Mouse (Mus musculus): ENCODE results near the gene Tbc1d8.

Tbc1d8 gene

DNA sequence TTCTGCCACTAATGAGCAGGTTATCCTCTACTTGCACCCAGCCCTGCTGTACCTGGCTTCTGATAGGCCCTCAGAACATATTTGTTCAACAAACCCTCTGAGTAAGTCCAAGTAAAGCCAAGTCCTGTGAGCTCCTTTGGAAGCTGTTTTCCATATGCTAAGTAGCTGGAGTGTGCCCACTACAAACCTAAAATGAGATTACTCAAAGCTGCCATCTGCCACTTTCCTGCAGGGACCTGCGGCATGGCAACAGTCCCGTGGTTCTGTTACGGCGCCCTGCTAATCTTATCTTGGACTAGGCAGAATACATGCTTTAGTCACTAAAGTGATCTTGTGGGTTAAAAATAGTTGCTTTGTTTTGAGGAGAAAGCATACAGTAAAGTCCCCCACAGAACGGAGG lies 32.4 kb downstream of the Tbc1d8 start:
- DNase-seq (ENCODE audit: low spot score), result no peak

DNA sequence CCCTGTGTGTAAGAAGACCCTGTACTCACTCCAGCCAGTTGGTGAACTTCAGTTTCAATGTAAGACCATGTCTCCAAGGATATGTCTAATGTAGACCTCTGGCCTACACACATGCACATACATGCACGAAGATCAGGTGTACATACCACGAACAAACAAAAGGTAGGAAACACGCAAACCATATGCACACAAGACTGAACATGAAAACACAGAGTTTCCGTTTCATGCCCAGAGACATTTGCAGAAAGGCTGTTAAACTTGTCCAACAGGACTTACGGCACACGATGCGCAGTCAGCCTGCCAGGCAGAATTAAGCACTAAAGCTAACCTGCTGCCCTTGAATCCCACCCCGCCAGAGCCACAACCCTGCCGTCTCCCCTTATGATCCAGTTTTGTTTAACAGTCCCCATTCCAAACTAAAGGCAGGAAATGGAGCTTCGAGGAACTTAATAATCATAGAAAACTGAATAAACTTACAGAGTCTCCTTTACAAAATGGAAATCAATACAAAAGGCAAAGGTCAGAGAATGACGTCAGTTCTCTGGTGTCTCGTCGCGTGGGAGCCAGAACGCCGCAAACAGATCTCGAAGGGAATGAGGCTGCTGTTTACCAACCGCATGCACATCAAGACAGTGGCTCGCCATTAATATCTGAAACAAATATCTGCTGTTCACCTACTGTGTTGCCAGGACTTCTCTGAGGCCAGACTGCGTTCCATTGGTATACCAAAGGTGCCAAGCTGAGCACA lies 33.1 kb downstream of the Tbc1d8 start:
- DNase-seq (ENCODE audit: low spot score), result peak; percentile 29

DNA sequence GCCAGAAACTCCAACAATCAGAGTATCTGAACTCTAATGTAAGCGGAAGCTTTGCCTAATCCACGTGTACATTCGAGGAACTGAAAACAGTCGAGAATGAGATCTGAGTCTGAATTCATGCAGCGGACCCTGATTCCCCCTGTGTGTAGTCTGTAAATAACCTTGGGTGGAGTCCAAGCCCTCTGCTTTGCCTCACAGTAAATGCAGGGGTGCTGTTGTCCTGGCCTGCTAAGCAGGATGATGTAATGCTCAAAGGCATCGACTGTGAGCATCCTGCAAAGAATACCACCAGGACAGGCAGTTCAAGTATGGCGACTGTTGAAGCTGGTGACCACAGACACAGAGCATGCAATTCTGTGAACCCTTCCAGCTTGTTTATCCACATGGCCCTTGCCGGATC lies 34.8 kb downstream of the Tbc1d8 start:
- DNase-seq (ENCODE audit: low spot score), result no peak

DNA sequence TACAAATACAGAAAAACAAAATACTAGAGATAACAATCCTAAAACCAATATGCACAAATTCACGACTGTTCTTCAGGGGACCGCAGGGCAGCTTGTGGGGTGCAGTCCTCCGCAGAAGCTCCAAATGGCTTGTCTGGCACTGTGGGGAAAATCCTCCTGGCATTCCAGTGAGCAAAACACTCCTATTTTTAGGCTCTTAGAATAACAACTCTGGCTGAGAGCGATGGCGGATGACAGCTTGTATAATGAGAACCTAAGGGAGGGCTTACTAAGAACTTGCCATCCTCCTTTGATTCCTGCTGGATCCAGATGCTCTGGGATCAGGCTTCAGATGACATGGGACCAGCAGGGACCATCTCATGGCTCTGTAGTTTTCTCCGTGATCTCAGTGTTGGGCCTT lies 36.9 kb downstream of the Tbc1d8 start:
- DNase-seq (ENCODE audit: low spot score), result no peak

DNA sequence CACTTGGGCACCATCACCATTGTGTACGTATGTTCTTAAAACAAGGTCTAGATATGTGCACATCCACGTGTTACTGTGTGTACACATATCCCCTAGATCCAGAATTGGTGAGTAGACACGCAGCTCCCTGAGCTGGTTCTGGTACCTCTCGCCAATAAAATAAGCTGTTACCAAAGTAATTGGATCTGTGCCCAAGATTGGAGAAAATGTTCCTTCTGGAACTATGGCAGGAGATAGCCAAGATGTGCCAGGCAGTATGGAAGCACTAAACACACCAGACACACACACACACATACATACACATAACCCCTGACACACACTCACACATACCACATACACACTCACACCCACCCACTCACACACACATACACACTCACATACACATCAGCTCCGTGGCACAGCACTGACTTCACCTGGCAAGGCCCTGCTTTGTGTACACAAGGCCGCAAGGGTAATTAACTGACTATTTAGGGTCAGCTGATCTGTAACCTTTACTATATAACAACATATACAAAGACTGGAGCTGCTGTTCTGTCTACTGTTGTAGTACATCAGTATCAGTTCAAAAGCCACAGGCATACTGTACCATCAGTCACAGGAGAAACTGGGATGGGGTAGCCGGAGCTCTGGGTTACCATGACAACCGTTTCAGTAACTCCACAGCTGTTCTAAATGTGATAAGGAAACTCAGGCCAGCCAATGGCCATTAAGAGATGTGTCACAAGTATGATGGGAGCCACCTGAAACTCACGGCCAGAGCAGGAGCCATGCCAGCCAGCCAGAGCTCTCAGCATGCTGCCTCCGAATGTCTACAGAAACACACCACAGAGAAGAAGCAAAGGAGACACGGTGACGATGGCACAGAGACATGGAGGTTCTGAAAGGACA lies 38.6 kb downstream of the Tbc1d8 start:
- DNase-seq (ENCODE audit: low spot score), result no peak

DNA sequence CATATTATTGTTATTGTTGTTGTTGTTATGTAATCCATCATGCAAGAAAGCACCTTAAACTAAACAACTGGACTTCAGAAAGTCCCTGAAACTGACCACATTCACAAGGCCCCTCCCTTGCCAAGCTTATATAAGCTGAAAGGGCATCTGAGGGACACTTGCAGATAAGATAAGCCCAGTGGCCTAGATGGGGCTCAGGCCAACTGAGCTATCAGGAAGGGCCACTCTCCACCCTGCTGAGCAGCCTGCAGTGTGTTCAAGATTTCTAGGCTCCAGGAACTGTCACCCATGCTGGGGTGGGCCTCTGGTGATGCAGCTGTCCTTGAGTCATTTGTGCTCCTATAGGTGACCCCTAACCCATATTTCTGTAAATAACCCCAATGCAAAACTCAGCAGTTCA lies 39.9 kb downstream of the Tbc1d8 start:
- no peak for DNase-seq (ENCODE audit: low spot score)

DNA sequence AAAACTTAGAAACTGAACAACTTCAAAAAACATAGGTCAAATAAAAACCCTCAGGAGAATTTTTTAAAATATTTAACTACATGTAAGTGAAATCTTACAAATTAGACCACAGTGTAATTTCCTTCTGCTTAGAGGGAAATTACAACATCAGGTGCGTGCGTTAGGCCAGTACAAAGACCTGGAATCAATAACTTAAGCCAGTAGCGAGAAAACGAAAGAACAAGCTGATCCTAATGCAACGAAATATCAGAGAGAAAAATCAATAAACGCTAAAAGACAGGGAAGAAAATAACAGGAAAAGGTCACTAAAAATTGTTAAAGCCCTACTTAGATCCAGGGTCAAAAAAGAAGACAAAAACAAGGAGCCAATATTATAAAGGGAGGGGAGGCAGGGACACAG lies 44.3 kb downstream of the Tbc1d8 start:
- DNase-seq (ENCODE audit: low spot score), result no peak

DNA sequence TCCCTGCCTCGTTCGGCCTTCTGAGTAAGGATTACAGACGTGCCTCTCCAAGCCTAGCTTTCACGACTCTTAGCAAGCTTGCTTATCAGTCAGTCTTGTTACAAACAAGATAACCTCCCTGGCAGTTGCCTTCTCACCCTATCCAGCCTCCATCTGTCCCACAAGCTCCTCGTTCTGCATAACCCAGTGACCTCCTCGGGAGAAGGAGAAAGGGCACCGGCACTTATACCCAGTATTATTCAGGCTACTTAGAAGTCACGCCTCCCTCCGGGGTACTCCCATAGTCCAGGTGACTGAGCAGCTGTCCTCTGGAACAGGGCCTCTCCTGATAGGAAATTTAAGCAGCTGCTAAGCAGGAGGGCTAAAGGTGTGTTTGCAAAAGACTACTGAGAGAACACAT lies 48.5 kb downstream of the Tbc1d8 start:
- DNase-seq (ENCODE audit: low spot score), result no peak

DNA sequence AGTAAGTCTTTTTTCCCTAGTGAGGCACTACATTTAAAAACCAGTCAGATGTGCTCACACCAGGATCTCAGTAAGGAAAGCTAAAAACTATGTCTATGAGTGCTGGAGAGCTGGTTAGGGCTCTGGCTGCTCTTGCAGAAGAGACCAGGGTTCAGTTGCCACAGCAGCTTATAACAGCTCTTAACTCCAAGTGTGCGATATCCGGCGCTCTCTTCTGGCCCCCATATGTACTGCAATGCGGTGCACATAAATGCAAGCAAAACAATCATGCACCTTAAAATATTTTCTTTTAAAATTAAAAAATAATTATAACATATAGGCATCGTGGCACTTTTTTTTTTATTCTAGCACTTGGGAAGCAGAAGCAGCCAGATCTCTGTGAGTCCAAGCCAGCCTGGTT lies 49.5 kb downstream of the Tbc1d8 start:
- no peak for DNase-seq (ENCODE audit: low spot score)

DNA sequence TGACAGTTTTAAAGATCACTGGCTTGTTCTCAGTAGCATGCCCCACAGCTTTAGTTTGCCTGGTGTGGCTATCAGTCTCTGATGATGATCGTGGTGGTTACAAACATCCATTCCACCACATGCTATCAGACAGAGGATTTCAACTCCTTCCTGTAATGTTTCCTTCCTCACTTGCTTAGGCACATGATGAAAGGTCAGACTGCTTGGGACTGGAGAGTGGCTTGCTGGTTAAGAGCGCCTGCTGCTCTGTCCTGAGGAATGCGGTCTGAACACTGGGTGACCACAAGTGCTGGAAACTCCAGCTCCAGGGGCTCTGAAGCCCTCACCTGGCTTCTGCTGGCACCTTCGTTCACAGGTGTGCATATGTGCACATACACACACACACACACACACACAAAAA lies 50.3 kb downstream of the Tbc1d8 start:
- DNase-seq (ENCODE audit: low spot score), result no peak

DNA sequence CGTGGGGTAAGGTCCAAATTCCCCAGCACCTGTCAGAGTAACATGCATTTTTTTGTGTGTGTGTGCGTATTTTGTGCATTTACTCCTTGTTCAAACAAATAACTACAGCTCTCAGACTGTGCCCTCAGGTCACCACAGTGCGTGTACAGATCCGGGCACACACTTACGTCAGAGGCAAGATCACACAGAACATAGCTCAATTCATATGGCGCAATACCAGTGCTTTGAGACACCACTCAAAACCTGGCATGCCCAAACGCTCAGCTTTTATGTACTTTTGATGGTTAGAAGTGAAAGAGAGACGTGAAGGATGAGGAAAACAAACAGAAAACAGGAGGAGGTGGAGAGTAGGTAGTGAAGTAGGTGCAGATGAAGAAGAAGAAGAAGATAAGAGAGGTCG lies 53.1 kb downstream of the Tbc1d8 start:
- no peak for DNase-seq (ENCODE audit: low spot score)

DNA sequence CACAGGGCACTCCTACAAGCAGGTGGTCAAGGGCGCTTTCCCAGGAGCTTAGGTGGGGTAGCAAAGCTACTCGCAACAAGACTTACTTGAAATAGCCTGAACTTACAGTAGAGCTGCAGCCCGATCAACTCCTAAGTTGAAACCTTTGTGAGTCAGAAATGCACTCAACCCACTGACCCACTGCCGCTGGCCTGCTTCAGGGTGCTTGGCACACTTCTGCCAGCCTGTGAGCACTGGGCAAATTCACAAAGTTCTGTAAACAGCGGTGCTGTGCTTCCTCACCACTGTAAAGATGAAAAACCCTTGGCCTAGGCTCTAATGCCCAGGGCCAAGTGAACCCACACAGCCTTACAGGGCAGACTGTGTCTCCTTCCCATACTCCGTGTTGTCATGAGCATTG lies 57.6 kb downstream of the Tbc1d8 start:
- no peak for DNase-seq (ENCODE audit: low spot score)

DNA sequence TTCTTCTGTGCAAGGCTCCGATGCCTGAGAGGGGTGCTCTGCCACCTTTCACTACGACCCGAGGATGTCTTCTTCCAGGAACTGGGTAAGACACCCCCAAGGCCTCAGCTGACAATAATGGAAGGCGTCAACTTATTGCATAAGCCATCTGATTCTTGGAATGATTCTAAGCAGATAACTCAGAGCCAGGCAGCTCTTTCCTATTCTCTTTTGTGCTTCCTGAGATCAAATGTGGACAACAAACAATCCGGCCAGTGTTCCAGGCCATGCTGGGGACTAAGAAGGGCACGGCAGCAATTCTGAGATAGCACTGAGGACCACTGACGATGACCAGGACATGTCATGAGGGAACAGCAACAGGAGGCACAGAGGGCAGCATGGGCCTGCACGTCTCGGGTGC lies 59.7 kb downstream of the Tbc1d8 start:
- no peak for DNase-seq (ENCODE audit: low spot score)

DNA sequence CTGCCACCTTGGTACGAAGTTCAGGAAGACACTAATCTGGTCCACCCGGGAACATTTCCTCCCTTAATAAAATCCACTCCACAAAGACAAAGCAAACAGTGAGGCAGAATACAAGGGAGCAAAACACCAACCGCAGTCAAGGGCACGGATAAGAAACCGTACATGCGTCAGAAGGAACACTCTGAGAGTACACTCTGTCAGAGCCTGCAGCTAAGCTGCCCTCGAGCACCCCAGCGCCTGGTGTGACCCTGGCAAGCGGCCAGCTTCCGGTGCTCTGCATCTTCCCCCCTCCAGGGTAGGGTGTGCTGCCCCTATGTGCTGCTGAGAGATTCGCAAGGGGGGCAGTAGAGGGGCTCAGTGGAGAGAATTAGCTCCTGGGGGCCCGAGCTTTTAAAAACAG lies 60.7 kb downstream of the Tbc1d8 start:
- peak; percentile 27 for DNase-seq (ENCODE audit: low spot score)

DNA sequence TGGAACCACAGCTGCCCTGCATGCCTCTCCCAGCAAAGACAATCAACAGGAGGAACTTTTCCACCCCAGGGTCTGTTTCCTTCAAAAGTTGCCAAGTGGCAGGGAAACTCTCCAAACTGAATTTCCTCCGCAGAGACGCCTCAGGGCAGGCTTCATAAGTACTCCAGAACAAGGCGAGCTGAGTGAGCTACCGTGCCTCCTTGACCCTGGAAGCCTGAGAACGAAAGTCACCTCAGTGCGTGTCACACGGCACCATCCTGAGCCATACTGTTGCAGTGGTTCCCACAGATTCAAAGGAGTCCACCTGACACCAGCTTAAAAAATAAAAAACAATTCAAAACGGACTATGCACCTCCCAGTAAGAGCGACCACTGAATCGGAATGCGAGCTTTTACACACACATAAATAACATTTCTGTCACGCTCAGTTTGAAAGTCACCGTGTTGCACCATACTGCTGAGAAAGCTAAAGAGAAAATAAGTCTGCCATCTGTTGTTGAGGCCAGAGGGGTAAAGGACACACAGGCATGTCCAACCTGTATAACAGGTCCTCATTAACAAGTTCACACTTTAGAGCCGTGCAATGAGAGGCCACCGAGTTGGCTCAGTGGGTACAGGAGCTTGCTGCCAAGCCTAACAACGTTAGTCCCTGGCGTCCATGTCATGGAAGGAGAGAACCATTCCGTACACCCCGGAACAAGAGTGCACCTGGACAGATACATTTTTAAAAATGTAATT lies 68.3 kb downstream of the Tbc1d8 start:
- no peak for DNase-seq (ENCODE audit: low spot score)

DNA sequence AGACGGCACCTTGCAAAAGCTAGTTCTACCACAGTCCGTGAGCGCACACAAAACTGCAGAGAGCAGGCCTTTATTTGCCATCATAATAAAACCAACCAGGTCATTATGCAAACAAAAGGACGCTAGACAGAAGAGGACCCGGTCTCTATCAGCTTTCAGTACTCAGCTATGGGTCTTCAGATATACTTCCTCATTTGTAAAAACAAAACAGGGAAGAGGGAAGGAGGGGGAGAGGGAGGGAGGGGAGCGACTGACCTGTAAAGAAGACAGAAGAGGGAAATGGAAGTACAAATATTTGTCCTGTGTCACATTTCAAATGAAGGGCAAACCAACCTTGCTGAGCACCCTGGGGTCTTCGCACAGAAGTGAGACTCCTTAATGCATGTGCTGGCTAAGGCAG lies 69.9 kb downstream of the Tbc1d8 start:
- no peak for DNase-seq (ENCODE audit: low spot score)

DNA sequence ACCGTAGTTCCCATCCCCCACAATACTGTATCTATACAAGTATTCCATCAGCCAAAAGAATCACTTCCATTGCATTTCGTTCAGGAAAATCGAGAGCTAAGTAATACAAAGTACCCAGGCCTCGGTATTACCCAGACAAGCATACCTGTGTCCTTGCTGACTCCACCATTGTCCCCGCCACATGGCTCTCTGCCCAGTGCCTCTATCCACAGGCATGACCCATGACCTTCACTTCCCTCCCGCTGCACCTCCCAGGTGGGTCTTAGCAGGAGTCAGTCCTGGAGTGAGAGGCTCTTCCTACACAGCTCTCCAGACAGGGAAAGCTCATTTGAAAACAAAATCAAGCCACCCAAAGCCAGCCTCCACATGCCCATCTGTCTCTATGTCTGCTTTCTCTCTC lies 70.4 kb downstream of the Tbc1d8 start:
- DNase-seq (ENCODE audit: low spot score), result no peak

DNA sequence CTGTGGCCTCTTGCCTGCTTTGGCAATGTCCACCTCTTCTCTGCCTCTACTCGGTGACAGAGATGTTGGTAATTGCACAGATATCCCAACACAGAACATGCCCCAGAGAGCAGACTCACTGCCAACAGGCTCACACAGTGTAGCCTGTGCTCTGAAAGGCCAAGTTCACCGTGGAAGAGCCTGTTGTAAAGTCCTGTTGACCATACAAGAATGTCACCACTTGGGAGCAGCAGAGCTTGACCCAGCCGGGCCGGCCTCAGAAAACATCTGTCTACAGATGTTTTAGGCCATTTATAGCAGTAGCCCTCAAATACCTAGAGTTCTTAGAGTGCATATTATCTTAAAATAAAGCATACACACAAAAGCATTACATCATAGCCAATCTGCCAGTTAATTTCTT lies 71.4 kb downstream of the Tbc1d8 start:
- no peak for DNase-seq (ENCODE audit: low spot score)

DNA sequence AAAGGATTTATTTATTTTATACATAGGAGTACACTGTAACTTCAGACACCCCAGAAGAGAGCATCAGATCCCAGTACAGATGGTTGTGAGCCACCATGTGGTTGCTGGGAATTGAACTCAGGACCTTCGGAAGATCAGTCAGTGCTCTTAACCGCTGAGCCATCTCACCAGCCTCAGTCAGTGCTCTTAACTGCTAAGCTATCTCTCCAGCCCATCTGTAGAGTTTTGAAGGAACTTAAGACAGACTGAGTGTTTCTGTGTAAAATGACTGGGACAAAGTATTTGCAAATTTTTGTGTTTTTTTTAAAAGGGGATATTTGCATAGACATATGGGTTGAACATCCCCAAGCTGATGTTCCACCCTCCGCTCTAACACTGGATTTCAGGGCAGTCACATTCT lies 78.4 kb downstream of the Tbc1d8 start:
- DNase-seq (ENCODE audit: low spot score), result no peak

DNA sequence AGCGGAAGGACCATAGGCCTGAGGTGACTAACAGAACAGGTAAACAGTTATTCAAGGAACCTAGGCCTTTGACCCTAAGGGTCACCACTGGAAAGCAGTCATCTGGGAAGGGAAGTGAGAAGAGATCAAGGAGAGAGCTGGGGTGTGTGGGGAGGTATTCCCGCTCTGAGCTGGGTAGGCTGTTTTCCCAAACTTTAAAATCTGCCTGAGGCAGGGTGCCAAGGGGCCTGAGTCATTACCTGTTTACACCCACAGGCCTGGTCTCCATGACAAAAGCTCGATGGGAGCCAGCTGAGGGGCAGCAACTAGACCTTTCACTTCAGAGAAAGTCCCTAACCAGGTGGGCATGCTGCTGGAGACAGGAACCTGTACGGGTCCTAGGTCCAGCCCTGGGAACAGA lies 79.3 kb downstream of the Tbc1d8 start:
- peak; percentile 42 for DNase-seq (ENCODE audit: low spot score)

DNA sequence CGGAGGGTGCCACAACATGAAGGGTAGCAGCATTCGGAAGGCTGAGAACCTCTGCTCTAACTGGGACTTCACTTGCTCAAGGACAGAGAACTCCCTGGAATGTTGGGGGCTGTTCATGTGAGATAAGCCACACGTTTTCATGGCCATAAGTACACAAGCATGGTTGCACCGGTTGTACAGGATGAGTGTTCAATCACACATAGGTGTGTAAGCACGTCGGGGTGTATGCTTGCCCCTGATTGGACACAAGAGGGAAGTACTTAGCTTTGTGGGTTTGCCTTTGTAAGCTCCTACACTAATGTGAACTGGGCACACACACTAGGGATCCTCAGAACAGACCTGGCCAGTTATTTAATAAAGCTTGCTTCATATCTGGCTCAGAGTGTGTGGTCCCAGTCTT lies 80.3 kb downstream of the Tbc1d8 start:
- no peak for DNase-seq (ENCODE audit: low spot score)

DNA sequence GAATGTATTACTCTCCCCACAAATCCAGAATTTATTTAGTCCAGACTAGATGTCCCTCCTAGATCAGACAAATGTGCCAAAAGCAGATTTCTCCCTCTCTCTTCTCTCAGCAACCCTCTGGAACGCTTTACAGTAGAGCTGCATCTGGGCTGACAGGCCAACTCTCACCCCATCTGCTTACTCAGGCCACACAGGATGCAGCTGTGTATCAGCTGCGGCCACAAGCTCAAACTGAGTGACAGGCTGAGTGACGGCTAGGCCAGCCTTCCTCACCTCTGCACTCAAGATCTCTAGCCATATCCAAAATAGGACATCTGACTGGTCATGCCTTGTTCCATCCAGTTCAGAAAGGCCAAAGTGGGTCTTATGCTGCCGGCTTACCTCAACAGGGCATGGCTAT lies 82.2 kb downstream of the Tbc1d8 start:
- no peak for DNase-seq (ENCODE audit: low spot score)

DNA sequence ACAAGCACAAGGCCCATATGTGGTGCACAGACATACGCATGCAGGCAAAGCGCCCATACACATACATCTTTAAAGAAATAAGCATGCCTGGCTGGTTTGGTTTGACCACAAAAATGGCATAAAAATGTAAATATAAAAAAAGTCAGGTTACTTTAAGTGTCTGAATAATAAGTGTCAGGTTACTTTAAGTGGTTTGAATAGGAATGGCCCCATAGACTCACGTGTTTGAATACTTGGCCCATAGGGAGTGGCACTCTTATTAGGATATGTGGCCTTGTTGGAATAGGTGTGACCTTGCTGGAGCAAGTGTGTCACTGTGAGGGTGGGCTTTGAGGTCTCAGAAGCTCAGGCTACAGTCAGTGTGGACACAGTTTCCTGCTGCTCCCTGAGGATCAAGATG lies 83.9 kb downstream of the Tbc1d8 start:
- DNase-seq (ENCODE audit: low spot score), result no peak

Data from urinary bladder, postnatal 25 days (tissue).